Mouse (Mus musculus) intestine, embryonic 14.5 days (tissue): Measurements from ENCODE around the gene Mpl. TPM values are rescaled to one million over a fixed set of nuclear protein-coding genes. Genes with fewer than 3 reads are reported as not detected.

Experiments
- ATAC-seq: fragments of 200-750 bp; cut with Nextera tagmentation; replicated peaks from 2 replicates; pipeline ENCODE4 v1.8.0; 2017; ENCODE audit warnings: low read depth, moderate number of reproducible peaks, moderate TSS enrichment, moderate library complexity; ENCODE audit not compliant: low FRiP score, low TSS enrichment
- DNase-seq: peaks from one replicate; pipeline ENCODE4 v3.0.0-alpha.2; 2018; ENCODE audit warnings: low spot score
- H3K27ac ChIP-seq: fragments of 300-500 bp; sonication (generic); 2 replicates; pipeline ENCODE4 v1.5.1; 2014; ENCODE audit warnings: low read depth, mild to moderate bottlenecking, control low read depth
- H3K27me3 ChIP-seq: fragments of 300-500 bp; sonication (generic); replicated peaks from 2 replicates; pipeline ENCODE4 v1.6.1; 2014; ENCODE audit warnings: low read length, control low read depth; ENCODE audit not compliant: control insufficient read depth, insufficient read depth
- H3K36me3 ChIP-seq: fragments of 300-500 bp; sonication (generic); 2 replicates; pipeline ENCODE4 v1.6.1; 2014; ENCODE audit warnings: low read length, control low read depth; ENCODE audit not compliant: control insufficient read depth, insufficient read depth
- H3K4me1 ChIP-seq: fragments of 300-500 bp; sonication (generic); replicated peaks from 2 replicates; pipeline ENCODE4 v1.6.1; 2014; ENCODE audit warnings: low read length, control low read depth, mixed read lengths; ENCODE audit not compliant: control insufficient read depth, insufficient read depth
- H3K4me2 ChIP-seq: fragments of 300-500 bp; sonication (generic); 2 replicates; pipeline ENCODE4 v1.6.1; 2014; ENCODE audit warnings: low read length
- H3K4me3 ChIP-seq: fragments of 300-500 bp; sonication (generic); 2 replicates; pipeline ENCODE4 v1.5.1; 2014; ENCODE audit warnings: low read depth, low read length, control low read depth, mixed read lengths
- H3K9ac ChIP-seq: fragments of 300-500 bp; sonication (generic); 2 replicates; pipeline ENCODE4 v1.6.1; 2014; ENCODE audit warnings: mild to moderate bottlenecking, low read length
- H3K9me3 ChIP-seq: fragments of 300-500 bp; sonication (generic); 2 replicates; pipeline ENCODE4 v1.6.1; 2016; ENCODE audit warnings: low read length, control low read depth; ENCODE audit not compliant: control insufficient read depth
- WGBS: fragments of 180-500 bp; shearing (Covaris S2); extraction: QIAGEN DNeasy Blood & Tissue Kit; methylation state at CpG from one replicate; pipeline ENCODE4 v1.1.7; 2014; 5-methylcytosine and 5-hydroxymethylcytosine counted together
- polyA plus RNA-seq: library from polyadenylated mRNA; unstranded; fragments of >200 nt; fragmentation: Nextera tagmentation; extraction: Ambion mirVana; gene quantifications from 2 replicates; pipeline ENCODE4 v1.2.1, GENCODE M21; 2014

Gene Mpl
- 0.31 and 0.46 TPM in 2 replicates for polyA plus RNA-seq

- no peak within 1 kb of the TSS for H3K4me3 ChIP-seq
- 60% methylated on average over 9 of the region's 9 CpGs for WGBS
- no peak within 1 kb of the TSS for H3K4me2 ChIP-seq
- H3K4me1 ChIP-seq: no peaks in the 10 kb centered on the region
- H3K27me3 ChIP-seq: no peaks in the 10 kb centered on the region
- no peak within 1 kb of the TSS for H3K9ac ChIP-seq
- no peaks in the 10 kb centered on the region for H3K36me3 ChIP-seq
- no peaks in the 10 kb centered on the region for H3K9me3 ChIP-seq
- ATAC-seq (no peak), DNase-seq (no peak)
- H3K27ac ChIP-seq: no peak within 1 kb of the TSS
Observed at GRCm38 (mm10) chr4:118457345-118457975, at the start of gene Mpl. Mpl (minus strand) TSS chr4:118457513.

- DNase-seq: no peak
- Histone ChIP-seq H3K9me3 (no peaks in the 10 kb centered on the region), H3K9ac (no peak overlapping the region), H3K4me2 (no peak overlapping the region), H3K27ac (no peak overlapping the region), H3K36me3 (no peaks in the 10 kb centered on the region), H3K4me3 (no peak overlapping the region), H3K27me3 (no peaks in the 10 kb centered on the region), H3K4me1 (no peaks in the 10 kb centered on the region; the same call in 1 of the 2 replicates)
- WGBS: 35% methylated on average over 3 of the region's 3 CpGs
- no peak for ATAC-seq
Observed at GRCm38 (mm10) chr4:118505551-118505950, 48.2 kb upstream of the Mpl start.

GRCm38 (mm10) chr4:118500792-118501191, 43.5 kb upstream of the Mpl start:
- 71% methylated on average over 9 of the region's 9 CpGs for WGBS

GRCm38 (mm10) chr4:118500171-118500724, 42.9 kb upstream of the Mpl start:
- Histone ChIP-seq H3K9me3 (no peaks in the 10 kb centered on the region), H3K4me2 (no peak overlapping the region), H3K27ac (no peak overlapping the region), H3K36me3 (no peaks in the 10 kb centered on the region), H3K27me3 (no peaks in the 10 kb centered on the region), H3K4me3 (no peak overlapping the region), H3K4me1 (no peaks in the 10 kb centered on the region), H3K9ac (no peak overlapping the region)
- ATAC-seq: no peak
- DNase-seq: no peak
- WGBS: 44% methylated on average over 6 of the region's 6 CpGs

More at GRCm38 (mm10) chr4:118500792-118501191, 43.5 kb upstream of the Mpl start:
- H3K4me3 ChIP-seq: no peak overlapping the region
- H3K27me3 ChIP-seq: no peaks in the 10 kb centered on the region
- no peaks in the 10 kb centered on the region; the same call in 1 of the 2 replicates for H3K4me1 ChIP-seq
- no peak overlapping the region for H3K9ac ChIP-seq
- no peaks in the 10 kb centered on the region for H3K36me3 ChIP-seq
- no peak for ATAC-seq
- H3K9me3 ChIP-seq: no peaks in the 10 kb centered on the region
- H3K4me2 ChIP-seq: no peak overlapping the region
- DNase-seq: no peak
- no peak overlapping the region for H3K27ac ChIP-seq

GRCm38 (mm10) chr4:118490461-118490860, 33.1 kb upstream of the Mpl start:
- Histone ChIP-seq H3K4me1 (no peaks in the 10 kb centered on the region), H3K9ac (no peak overlapping the region), H3K4me3 (no peak overlapping the region), H3K27me3 (no peaks in the 10 kb centered on the region), H3K4me2 (no peak overlapping the region), H3K9me3 (no peaks in the 10 kb centered on the region), H3K36me3 (no peaks in the 10 kb centered on the region), H3K27ac (no peak overlapping the region)
- DNase-seq (no peak), ATAC-seq (no peak)
- 87% methylated on average over 10 of the region's 10 CpGs for WGBS

- 0 out of 2 replicates have a peak, but pooled peaks have one; percentile 47 for ATAC-seq
- 79% methylated on average over 8 of the region's 8 CpGs for WGBS
- Histone ChIP-seq H3K9me3 (no peaks in the 10 kb centered on the region), H3K4me2 (no peak within 1 kb of the TSS; the same call in 1 of the 2 replicates), H3K36me3 (no peaks in the 10 kb centered on the region), H3K4me3 (no peak within 1 kb of the TSS), H3K27ac (no peak within 1 kb of the TSS), H3K9ac (no peak within 1 kb of the TSS), H3K27me3 (no peaks in the 10 kb centered on the region), H3K4me1 (no peaks in the 10 kb centered on the region)
- no peak for DNase-seq
Observed at GRCm38 (mm10) chr4:118489717-118490132, 32.4 kb upstream of the Mpl start, which contains the start of gene Tie1. Tie1 (minus strand) TSS chr4:118490061.

GRCm38 (mm10) chr4:118476773-118477530, 19.6 kb upstream of the Mpl start:
- Histone ChIP-seq H3K9me3 (no peaks in the 10 kb centered on the region), H3K27ac (no peak overlapping the region), H3K36me3 (no peaks in the 10 kb centered on the region), H3K4me1 (no peaks in the 10 kb centered on the region), H3K27me3 (no peaks in the 10 kb centered on the region), H3K4me3 (no peak overlapping the region), H3K4me2 (no peak overlapping the region), H3K9ac (no peak overlapping the region)
- 62% methylated on average over 15 of the region's 15 CpGs for WGBS
- no peak for DNase-seq
- no peak for ATAC-seq

- ATAC-seq: no peak
- Histone ChIP-seq H3K9ac (no peak overlapping the region), H3K27me3 (no peaks in the 10 kb centered on the region), H3K9me3 (0 out of 2 replicates have a peak, but pooled peaks cover 4% of the 10 kb centered on the region), H3K36me3 (no peaks in the 10 kb centered on the region), H3K4me1 (no peaks in the 10 kb centered on the region; the same call in 1 of the 2 replicates), H3K4me2 (no peak overlapping the region), H3K4me3 (no peak overlapping the region), H3K27ac (no peak overlapping the region)
- no peak for DNase-seq
- 83% methylated on average over 11 of the region's 11 CpGs for WGBS
Observed at GRCm38 (mm10) chr4:118472687-118473086, 15.4 kb upstream of the Mpl start.
